Mouse (Mus musculus): ENCODE results near the gene Papln. TPM values are rescaled to one million over a fixed set of nuclear protein-coding genes. Genes with fewer than 3 reads are reported as not detected.

Papln gene
- polyA plus RNA-seq, 1 experiment from 2014 or later, result 0.53 TPM

GRCm38 (mm10) chr12:83833979-83834378, 70.5 kb downstream of the Papln start:
- 94% methylated on average over 3 of the region's 3 CpGs for WGBS
- Histone ChIP-seq H3K4me1 (ENCODE audit: control insufficient read depth, insufficient read depth, low read length) (no peaks in the 10 kb centered on the region), H3K9me3 (ENCODE audit: control insufficient read depth, low read length) (no peaks in the 10 kb centered on the region), H3K4me2 (replicated peaks; ENCODE audit: low read depth, low read length) (no peak overlapping the region), H3K9ac (ENCODE audit: low read depth, low read length) (no peak overlapping the region), H3K4me3 (ENCODE audit: low read length) (no peak overlapping the region), H3K36me3 (ENCODE audit: control insufficient read depth, insufficient read depth, low read length) (peaks cover 14% of the 10 kb centered on the region; the same call in 1 of the 2 replicates), H3K27ac (ENCODE audit: low read depth, low read length) (no peak overlapping the region), H3K27me3 (ENCODE audit: control insufficient read depth, insufficient read depth, low read length) (no peaks in the 10 kb centered on the region)
- no peak for ATAC-seq (ENCODE audit: low FRiP score, low TSS enrichment)

DNA sequence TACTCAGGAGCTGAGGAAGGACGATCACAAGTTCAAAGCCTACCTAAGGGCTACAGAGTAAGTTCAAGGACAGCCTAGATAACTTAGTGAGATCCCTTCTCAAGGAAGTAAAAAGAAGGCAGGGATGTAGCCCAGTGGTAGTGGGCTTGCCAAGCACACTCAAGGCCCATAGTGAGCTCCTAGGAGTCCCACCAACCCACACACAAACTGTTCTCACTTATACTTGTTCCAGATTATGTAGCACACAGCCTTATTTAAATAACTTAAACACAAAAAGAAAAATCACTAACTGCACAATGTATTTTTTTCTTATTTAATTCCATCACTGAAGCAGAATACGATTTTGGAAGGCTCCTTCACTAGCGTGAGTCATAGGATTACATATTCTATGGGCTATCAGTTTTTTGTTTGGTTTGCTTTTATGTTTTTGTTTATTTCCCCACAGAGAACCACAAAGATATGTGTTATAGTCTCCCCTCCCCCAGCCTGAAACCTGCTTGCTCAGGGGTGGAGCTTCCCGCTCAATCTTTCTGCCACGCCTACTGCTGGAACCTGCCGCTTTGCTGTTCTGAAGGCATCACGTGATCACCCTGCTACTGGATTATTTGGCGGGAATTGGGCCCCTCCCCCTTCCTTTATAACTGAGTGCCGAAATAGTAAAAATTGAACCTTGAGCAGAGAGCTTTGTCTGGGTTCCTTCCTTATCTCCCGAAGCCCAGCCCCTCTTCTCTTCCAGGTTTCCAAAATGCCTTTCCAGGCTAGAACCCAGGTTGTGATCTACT, 78.2 kb downstream of the Papln start:
- H3K4me1 ChIP-seq (ENCODE audit: control insufficient read depth, insufficient read depth, low read length), result no peaks in the 10 kb centered on the region
- H3K9ac ChIP-seq (ENCODE audit: low read depth, low read length), result no peak overlapping the region
- H3K27ac ChIP-seq (ENCODE audit: low read depth, low read length), result no peak overlapping the region
- WGBS, result 87% methylated on average over 10 of the region's 10 CpGs
- H3K9me3 ChIP-seq (ENCODE audit: control insufficient read depth, low read length), result no peaks in the 10 kb centered on the region
- peaks cover 19% of the 10 kb centered on the region; the same call in 1 of the 2 replicates for H3K36me3 ChIP-seq (ENCODE audit: control insufficient read depth, insufficient read depth, low read length)
- H3K4me2 ChIP-seq (replicated peaks; ENCODE audit: low read depth, low read length), result no peak overlapping the region
- ATAC-seq (ENCODE audit: low FRiP score, low TSS enrichment), result no peak
- no peak overlapping the region for H3K4me3 ChIP-seq (ENCODE audit: low read length)
- no peaks in the 10 kb centered on the region for H3K27me3 ChIP-seq (ENCODE audit: control insufficient read depth, insufficient read depth, low read length)

Other genes starting within 250 kb of the Papln start
- 27.4 and 28.1 TPM in 2 replicates for gene Dcaf4, start 243.2 kb upstream of the Papln start, polyA plus RNA-seq (2014; fragmentation: Nextera tagmentation; extraction: Ambion mirVana)
- gene Zfyve1, start 166.4 kb upstream of the Papln start, polyA plus RNA-seq (2014; fragmentation: Nextera tagmentation; extraction: Ambion mirVana), result 11.2 and 16.9 TPM in 2 replicates
- 277 and 284 TPM in 2 replicates for gene Rbm25, start 132.4 kb upstream of the Papln start, polyA plus RNA-seq (2014; fragmentation: Nextera tagmentation; extraction: Ambion mirVana)
- gene Psen1, start 75.5 kb upstream of the Papln start, polyA plus RNA-seq (2014; fragmentation: Nextera tagmentation; extraction: Ambion mirVana), result 43.2 and 72.9 TPM in 2 replicates
- 26.4 and 34.1 TPM in 2 replicates for gene Numb, start 158.3 kb downstream of the Papln start, polyA plus RNA-seq (2014; fragmentation: Nextera tagmentation; extraction: Ambion mirVana)
- 14.1 and 16.2 TPM in 2 replicates for gene Riox1, start 187.0 kb downstream of the Papln start, polyA plus RNA-seq (2014; fragmentation: Nextera tagmentation; extraction: Ambion mirVana)
- not detected in 2 replicates for gene Heatr4, start 221.2 kb downstream of the Papln start, polyA plus RNA-seq (2014; fragmentation: Nextera tagmentation; extraction: Ambion mirVana)
- 32.7 and 37.5 TPM in 2 replicates for gene Acot2, start 224.2 kb downstream of the Papln start, polyA plus RNA-seq (2014; fragmentation: Nextera tagmentation; extraction: Ambion mirVana)
- gene Acot1, start 245.9 kb downstream of the Papln start, polyA plus RNA-seq (2014; fragmentation: Nextera tagmentation; extraction: Ambion mirVana), result 48.9 and 55.2 TPM in 2 replicates